Mouse (Mus musculus) liver, embryonic 14.5 days (tissue): ENCODE results near the gene Pih1d1.

Source experiments
- CTCF ChIP-seq: IDR thresholded peaks from 2 replicates; pipeline ENCODE4 v1.5.1; 2016; ENCODE audit warnings: antibody characterized with exemption, low read depth, control low read depth
- EP300 ChIP-seq: IDR thresholded peaks from 2 replicates; pipeline ENCODE4 v1.6.1; 2016; ENCODE audit warnings: antibody characterized with exemption, low read depth

- no peak for TF ChIP-seq CTCF
- TF ChIP-seq EP300: peak; percentile 80
These were observed 16.7 kb upstream of the Pih1d1 start for GRCm38 (mm10) chr7:45137171-45138006.
